12 mouse cellular contexts compared by ENCODE assay signal in genomic region chr10:112798090-112798489, GRCm38 (mm10).
"Had no signal": no experiment of that assay in that cellular context is flagged by ENCODE, and none has a peak within 500 bp of the region (broad histone marks: within the 10 kb centered on the region; RNA-seq: fewer than 3 reads in every experiment).

No protein-coding gene starts in this region.

- H3K27ac ChIP-seq: limb, embryonic 13.5 days; liver, embryonic 14.5 days had no signal

- H3K4me1 ChIP-seq: limb, embryonic 13.5 days had no signal

- H3K36me3 ChIP-seq: limb, embryonic 13.5 days had no signal

- ATAC-seq: intestine, postnatal 0 days had no signal

- DNase-seq: kidney, adult 8-10 months; kidney, postnatal 25 days; layer of hippocampus, adult 9-11 months; left cerebral cortex, postnatal 4 days; lung, adult 18-20 months; right cerebral cortex, postnatal 4 days; spleen, adult 18-20 months; thymus, adult 18-20 months; thymus, postnatal 25 days had no signal

- H3K9me3 ChIP-seq: limb, embryonic 13.5 days had no signal

- H3K4me2 ChIP-seq: limb, embryonic 13.5 days had no signal

- H3K4me3 ChIP-seq: limb, embryonic 13.5 days had no signal

- H3K9ac ChIP-seq: limb, embryonic 13.5 days; liver, embryonic 14.5 days had no signal
